Mouse (Mus musculus) ovary, postnatal 10 days (tissue): Measurements from ENCODE around the gene Tlk2.
A peak's percentile ranks its signal among the peaks of the same experiment; 100 is the strongest.

Experiments used
- DNase-seq: peaks from one replicate; pipeline ENCODE4 v3.0.0; 2022; ENCODE audit warnings: low spot score

The Tlk2 gene

GRCm38 (mm10) chr11:105261601-105262351 is 83.2 kb downstream of the Tlk2 start:
- DNase-seq, result no peak

GRCm38 (mm10) chr11:105264506-105264905 is 85.9 kb downstream of the Tlk2 start:
- no peak for DNase-seq

GRCm38 (mm10) chr11:105264988-105265387 is 86.4 kb downstream of the Tlk2 start:
- no peak for DNase-seq

GRCm38 (mm10) chr11:105270155-105270554 is 91.5 kb downstream of the Tlk2 start:
- no peak for DNase-seq

GRCm38 (mm10) chr11:105280456-105280855 is 101.8 kb downstream of the Tlk2 start:
- no peak for DNase-seq

GRCm38 (mm10) chr11:105281291-105281690 is 102.7 kb downstream of the Tlk2 start:
- DNase-seq, result no peak

GRCm38 (mm10) chr11:105281763-105282459 is 103.3 kb downstream of the Tlk2 start:
- no peak for DNase-seq

- no peak for DNase-seq
Observed at GRCm38 (mm10) chr11:105282460-105282859, 103.9 kb downstream of the Tlk2 start.

- no peak for DNase-seq
Observed at GRCm38 (mm10) chr11:105283016-105283415, 104.4 kb downstream of the Tlk2 start.

- DNase-seq, result no peak
Observed at GRCm38 (mm10) chr11:105285720-105286119, 107.1 kb downstream of the Tlk2 start.

GRCm38 (mm10) chr11:105289403-105289802 is 110.8 kb downstream of the Tlk2 start:
- DNase-seq, result no peak

- DNase-seq, result no peak
Observed at GRCm38 (mm10) chr11:105291681-105292123, 113.1 kb downstream of the Tlk2 start.

GRCm38 (mm10) chr11:105292124-105293071 is 113.8 kb downstream of the Tlk2 start, which contains the start of gene Mrc2:
Mrc2 (plus strand) TSS chr11:105292643.
- DNase-seq, result peak; percentile 68

GRCm38 (mm10) chr11:105293101-105293581 is 114.5 kb downstream of the Tlk2 start:
- DNase-seq, result peak; percentile 49

- peak; percentile 20 for DNase-seq
Observed at GRCm38 (mm10) chr11:105293901-105294494, 115.4 kb downstream of the Tlk2 start.

GRCm38 (mm10) chr11:105296084-105296483 is 117.5 kb downstream of the Tlk2 start:
- DNase-seq, result no peak

- no peak for DNase-seq
Observed at GRCm38 (mm10) chr11:105310197-105310596, 131.6 kb downstream of the Tlk2 start.

- DNase-seq, result no peak
Observed at GRCm38 (mm10) chr11:105311291-105311975, 132.8 kb downstream of the Tlk2 start.

- DNase-seq, result no peak
Observed at GRCm38 (mm10) chr11:105312311-105312942, 133.8 kb downstream of the Tlk2 start.

- no peak for DNase-seq
Observed at GRCm38 (mm10) chr11:105312972-105313632, 134.5 kb downstream of the Tlk2 start.
